Mouse (Mus musculus): ENCODE measurements around the gene 9430097D07Rik. TPM values are rescaled to one million over a fixed set of nuclear protein-coding genes. Genes with fewer than 3 reads are reported as not detected.

The 9430097D07Rik gene
- polyA plus RNA-seq, 1 experiment from 2014 or later = not detected

GRCm38 (mm10) chr2:32541333-32541908, 34.1 kb downstream of the 9430097D07Rik start:
- peaks cover 8% of the 10 kb centered on the region; the same call in 1 of the 2 replicates for H3K27me3 ChIP-seq (ENCODE audit: insufficient read depth, low read length)
- H3K4me1 ChIP-seq (ENCODE audit: insufficient read depth) = peaks cover 35% of the 10 kb centered on the region
- no peak for TF ChIP-seq CTCF (IDR thresholded peaks at IDR 0.05; ENCODE audit: low read depth)
- TF ChIP-seq EP300 (IDR thresholded peaks at IDR 0.05; ENCODE audit: low read depth) = no peak
- no peak overlapping the region for H3K4me2 ChIP-seq (ENCODE audit: low read depth, low read length)
- no peak overlapping the region for H3K4me3 ChIP-seq (ENCODE audit: low read depth, low read length)
- H3K36me3 ChIP-seq (replicated peaks; ENCODE audit: insufficient read depth, low read length) = no peaks in the 10 kb centered on the region; the same call in 1 of the 2 replicates
- no peak overlapping the region for H3K27ac ChIP-seq (ENCODE audit: low read depth)
- H3K9ac ChIP-seq (replicated peaks) = no peak overlapping the region
- H3K9me3 ChIP-seq (ENCODE audit: low read length) = no peaks in the 10 kb centered on the region
- DNase-seq (no peak), ATAC-seq (no peak)
- 63% methylated on average over 2 of the region's 2 CpGs for WGBS (ENCODE audit: insufficient replicate concordance)

GRCm38 (mm10) chr2:32539452-32539981, 36.0 kb downstream of the 9430097D07Rik start:
- Histone ChIP-seq H3K4me2 (ENCODE audit: low read depth, low read length) (no peak overlapping the region), H3K9ac (replicated peaks) (no peak overlapping the region), H3K27ac (ENCODE audit: low read depth) (no peak overlapping the region), H3K27me3 (ENCODE audit: insufficient read depth, low read length) (peaks cover 17% of the 10 kb centered on the region), H3K4me3 (ENCODE audit: low read depth, low read length) (no peak overlapping the region), H3K4me1 (ENCODE audit: insufficient read depth) (peaks cover 45% of the 10 kb centered on the region), H3K9me3 (ENCODE audit: low read length) (no peaks in the 10 kb centered on the region), H3K36me3 (replicated peaks; ENCODE audit: insufficient read depth, low read length) (no peaks in the 10 kb centered on the region)
- WGBS (ENCODE audit: insufficient replicate concordance) = 72% methylated on average over 14 of the region's 14 CpGs
- no peak for ATAC-seq
- TF ChIP-seq EP300 (IDR thresholded peaks at IDR 0.05; ENCODE audit: low read depth) (no peak), CTCF (IDR thresholded peaks at IDR 0.05; ENCODE audit: low read depth) (no peak)
- DNase-seq = no peak

DNA sequence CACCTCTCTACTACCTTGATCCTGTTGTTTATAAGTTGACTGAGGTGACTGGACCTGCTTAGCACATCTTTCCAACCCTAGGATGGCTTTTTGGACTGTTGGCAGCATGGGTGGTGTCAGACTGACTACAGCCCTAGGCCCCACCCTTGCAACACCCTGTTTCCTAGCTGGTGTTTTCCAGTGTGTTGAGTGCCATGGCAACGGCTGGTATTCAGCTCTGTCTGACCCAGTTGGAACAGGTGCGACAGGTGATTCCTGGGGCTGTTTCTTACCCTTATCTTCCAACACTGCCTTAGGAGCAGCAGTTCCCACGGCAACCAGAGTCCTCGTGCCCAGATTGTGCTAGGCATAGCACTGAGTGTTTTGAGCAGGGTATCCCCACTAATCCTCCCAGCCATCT, 37.0 kb downstream of the 9430097D07Rik start:
- no peak for ATAC-seq
- peaks cover 51% of the 10 kb centered on the region for H3K4me1 ChIP-seq (ENCODE audit: insufficient read depth)
- peak overlapping the region; percentile 94; the same call in 1 of the 2 replicates for H3K4me2 ChIP-seq (ENCODE audit: low read depth, low read length)

GRCm38 (mm10) chr2:32537941-32538340, 37.5 kb downstream of the 9430097D07Rik start:
- H3K9ac ChIP-seq (replicated peaks) = peak overlapping the region; percentile 11; the same call in 1 of the 2 replicates
- peaks cover 17% of the 10 kb centered on the region for H3K27me3 ChIP-seq (ENCODE audit: insufficient read depth, low read length)
- peak overlapping the region; percentile 88; the same call in 1 of the 2 replicates for H3K27ac ChIP-seq (ENCODE audit: low read depth)
- H3K9me3 ChIP-seq (ENCODE audit: low read length) = no peaks in the 10 kb centered on the region
- no peak for TF ChIP-seq EP300 (IDR thresholded peaks at IDR 0.05; ENCODE audit: low read depth)
- no peak for TF ChIP-seq CTCF (IDR thresholded peaks at IDR 0.05; ENCODE audit: low read depth)
- H3K4me1 ChIP-seq (ENCODE audit: insufficient read depth) = peaks cover 51% of the 10 kb centered on the region
- H3K4me2 ChIP-seq (ENCODE audit: low read depth, low read length) = peak overlapping the region; percentile 94
- H3K36me3 ChIP-seq (replicated peaks; ENCODE audit: insufficient read depth, low read length) = no peaks in the 10 kb centered on the region
- WGBS (ENCODE audit: insufficient replicate concordance) = 80% methylated on average over 5 of the region's 5 CpGs
- ATAC-seq (no peak), DNase-seq (no peak)
- H3K4me3 ChIP-seq (ENCODE audit: low read depth, low read length) = peak overlapping the region; percentile 73; the same call in 1 of the 2 replicates

More for the DNA sequence above, 37.0 kb downstream of the 9430097D07Rik start:
- Histone ChIP-seq H3K27me3 (ENCODE audit: insufficient read depth, low read length) (peaks cover 17% of the 10 kb centered on the region), H3K9me3 (ENCODE audit: low read length) (no peaks in the 10 kb centered on the region), H3K4me3 (ENCODE audit: low read depth, low read length) (no peak overlapping the region), H3K9ac (replicated peaks) (no peak overlapping the region), H3K36me3 (replicated peaks; ENCODE audit: insufficient read depth, low read length) (no peaks in the 10 kb centered on the region), H3K27ac (ENCODE audit: low read depth) (no peak overlapping the region)
- TF ChIP-seq CTCF (IDR thresholded peaks at IDR 0.05; ENCODE audit: low read depth) (no peak), EP300 (IDR thresholded peaks at IDR 0.05; ENCODE audit: low read depth) (no peak)
- WGBS (ENCODE audit: insufficient replicate concordance) = 66% methylated on average over 4 of the region's 4 CpGs
- no peak for DNase-seq

- peak overlapping the region; percentile 94 for H3K4me2 ChIP-seq (ENCODE audit: low read depth, low read length)
- H3K27me3 ChIP-seq (ENCODE audit: insufficient read depth, low read length) = peaks cover 17% of the 10 kb centered on the region
- peak; percentile 53 for DNase-seq
- 8% methylated on average over 9 of the region's 9 CpGs for WGBS (ENCODE audit: insufficient replicate concordance)
- H3K9ac ChIP-seq (replicated peaks) = peak overlapping the region; percentile 78
- H3K27ac ChIP-seq (ENCODE audit: low read depth) = peak overlapping the region; percentile 88
- ATAC-seq = no peak
- no peaks in the 10 kb centered on the region for H3K36me3 ChIP-seq (replicated peaks; ENCODE audit: insufficient read depth, low read length)
- no peaks in the 10 kb centered on the region for H3K9me3 ChIP-seq (ENCODE audit: low read length)
- peaks cover 51% of the 10 kb centered on the region for H3K4me1 ChIP-seq (ENCODE audit: insufficient read depth)
- H3K4me3 ChIP-seq (ENCODE audit: low read depth, low read length) = peak overlapping the region; percentile 73
- no peak for TF ChIP-seq CTCF (IDR thresholded peaks at IDR 0.05; ENCODE audit: low read depth)
- TF ChIP-seq EP300 (IDR thresholded peaks at IDR 0.05; ENCODE audit: low read depth) = no peak
Observed at GRCm38 (mm10) chr2:32537360-32537905, 38.1 kb downstream of the 9430097D07Rik start.

DNA sequence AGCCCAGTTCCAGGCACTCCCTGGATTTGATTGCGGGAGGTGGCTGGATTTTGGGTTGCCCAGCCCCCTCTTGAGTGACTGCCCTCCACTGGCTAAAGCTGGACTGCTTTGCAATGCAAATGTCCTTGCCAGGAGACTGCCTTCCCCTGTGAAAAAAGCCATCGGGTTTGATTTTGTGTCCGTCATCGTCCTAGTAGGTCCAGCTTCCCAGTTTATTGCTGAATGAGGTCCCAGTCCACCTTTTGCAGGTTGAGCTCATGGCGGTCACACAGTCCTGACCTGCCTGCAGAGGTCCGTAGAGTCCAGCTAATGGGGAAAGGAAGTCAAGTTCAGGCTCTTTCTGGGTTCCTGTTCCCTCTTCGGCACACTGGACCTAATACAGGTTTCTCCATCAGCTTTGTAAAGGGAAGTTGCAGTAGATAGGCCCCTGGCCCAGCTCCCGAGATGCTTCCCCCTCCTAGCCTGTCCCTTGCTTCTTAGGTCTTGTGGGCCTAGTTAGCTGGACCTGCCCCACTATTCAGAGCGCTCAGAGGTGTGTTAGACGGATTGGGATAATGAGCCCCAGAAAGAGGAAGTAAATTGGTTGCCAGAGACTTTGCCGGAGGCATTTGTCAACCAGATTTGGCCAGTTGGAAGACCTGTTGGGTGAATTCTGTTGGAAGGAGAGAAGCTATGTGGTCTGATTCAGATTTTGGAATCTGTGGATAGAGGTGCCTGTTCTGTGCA, 38.7 kb downstream of the 9430097D07Rik start:
- peaks cover 17% of the 10 kb centered on the region for H3K27me3 ChIP-seq (ENCODE audit: insufficient read depth, low read length)

More for the DNA sequence above, 38.7 kb downstream of the 9430097D07Rik start:
- no peaks in the 10 kb centered on the region for H3K36me3 ChIP-seq (replicated peaks; ENCODE audit: insufficient read depth, low read length)
- H3K9ac ChIP-seq (replicated peaks) = peak overlapping the region; percentile 78
- TF ChIP-seq EP300 (IDR thresholded peaks at IDR 0.05; ENCODE audit: low read depth) (no peak), CTCF (IDR thresholded peaks at IDR 0.05; ENCODE audit: low read depth) (peak; percentile 44; the same call in 1 of the 2 replicates)
- 8% methylated on average over 11 of the region's 11 CpGs for WGBS (ENCODE audit: insufficient replicate concordance)
- H3K9me3 ChIP-seq (ENCODE audit: low read length) = no peaks in the 10 kb centered on the region
- DNase-seq (peak; percentile 44), ATAC-seq (no peak)
- H3K27ac ChIP-seq (ENCODE audit: low read depth) = peak overlapping the region; percentile 88
- H3K4me3 ChIP-seq (ENCODE audit: low read depth, low read length) = peak overlapping the region; percentile 73
- H3K4me1 ChIP-seq (ENCODE audit: insufficient read depth) = peaks cover 46% of the 10 kb centered on the region
- H3K4me2 ChIP-seq (ENCODE audit: low read depth, low read length) = peak overlapping the region; percentile 94

Data from liver, postnatal 0 days (tissue).